Mouse (Mus musculus) midbrain, embryonic 15.5 days (tissue): Measurements from ENCODE around the gene Cadm3. TPM values are rescaled to one million over a fixed set of nuclear protein-coding genes. Genes with fewer than 3 reads are reported as not detected.
A peak's percentile ranks its signal among the peaks of the same experiment; 100 is the strongest.
"Not testable (repeated sequence)": the region's sequence is repeated elsewhere in the genome, so short reads cannot be mapped to it uniquely, and the experiment has no call there.

Experiments used
- ATAC-seq: fragments of 200-750 bp; cut with Nextera tagmentation; replicated peaks from 2 replicates; pipeline ENCODE4 v1.8.0; 2017; ENCODE audit warnings: moderate TSS enrichment
- H3K27ac ChIP-seq: fragments of 300-500 bp; sonication (generic); 2 replicates; pipeline ENCODE4 v1.5.1; 2015; ENCODE audit warnings: mild to moderate bottlenecking, inconsistent platforms
- H3K27me3 ChIP-seq: fragments of 300-500 bp; sonication (generic); replicated peaks from 2 replicates; pipeline ENCODE4 v1.6.1; 2015; ENCODE audit warnings: inconsistent platforms
- H3K36me3 ChIP-seq: fragments of 300-500 bp; sonication (generic); replicated peaks from 2 replicates; pipeline ENCODE4 v1.6.1; 2015; ENCODE audit warnings: inconsistent platforms
- H3K4me1 ChIP-seq: fragments of 300-500 bp; sonication (generic); 2 replicates; pipeline ENCODE4 v1.6.1; 2015; ENCODE audit warnings: inconsistent platforms
- H3K4me2 ChIP-seq: fragments of 300-500 bp; sonication (generic); 2 replicates; pipeline ENCODE4 v1.6.1; 2015; ENCODE audit warnings: inconsistent platforms, mild to moderate bottlenecking, moderate library complexity
- H3K4me3 ChIP-seq: fragments of 300-500 bp; sonication (generic); 2 replicates; pipeline ENCODE4 v1.5.1; 2015; ENCODE audit warnings: mild to moderate bottlenecking, inconsistent platforms
- H3K9ac ChIP-seq: fragments of 300-500 bp; sonication (generic); 2 replicates; pipeline ENCODE4 v1.6.1; 2015; ENCODE audit warnings: mild to moderate bottlenecking, inconsistent platforms
- H3K9me3 ChIP-seq: fragments of 300-500 bp; sonication (generic); 2 replicates; pipeline ENCODE4 v1.6.1; 2016; ENCODE audit warnings: inconsistent platforms
- WGBS: fragments of 180-500 bp; shearing (Covaris S2); methylation state at CpG from one replicate; pipeline ENCODE4 v1.1.7; 2015; ENCODE audit warnings: mixed read lengths; 5-methylcytosine and 5-hydroxymethylcytosine counted together
- polyA plus RNA-seq: library from polyadenylated mRNA; unstranded; fragments of >200 nt; fragmentation: Nextera tagmentation; extraction: Ambion mirVana; gene quantifications from 2 replicates; pipeline ENCODE4 v1.2.1, GENCODE M21; 2015

Cadm3 gene
- polyA plus RNA-seq, 1 experiment from 2014 or later: 83.1 TPM

DNA sequence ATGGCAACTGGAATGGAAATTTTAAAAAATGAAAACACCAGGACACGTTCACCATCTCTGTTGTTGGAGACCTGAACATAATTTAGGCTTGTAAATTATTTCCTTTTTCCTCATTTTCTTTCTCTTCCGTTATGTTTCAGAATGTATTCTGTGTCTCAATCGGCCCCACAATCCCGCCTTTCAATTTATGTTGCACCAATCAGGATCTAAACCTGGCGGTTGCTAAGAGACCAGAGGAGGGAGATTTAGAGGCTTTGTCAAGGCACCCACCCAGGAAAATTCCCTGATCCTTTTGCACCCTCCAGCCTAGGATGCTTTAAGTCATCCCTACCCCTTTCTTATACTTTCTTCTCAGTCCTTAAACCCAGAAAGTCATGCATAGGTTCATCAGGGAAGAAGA lies 37.8 kb downstream of the Cadm3 start:
- Histone ChIP-seq H3K4me2 (no peak overlapping the region), H3K9ac (no peak overlapping the region), H3K36me3 (no peaks in the 10 kb centered on the region), H3K4me1 (peaks cover 17% of the 10 kb centered on the region), H3K4me3 (no peak overlapping the region), H3K27ac (peak overlapping the region; percentile 68; the same call in 1 of the 2 replicates), H3K9me3 (no peaks in the 10 kb centered on the region), H3K27me3 (no peaks in the 10 kb centered on the region)
- ATAC-seq: peak; percentile 64
- WGBS: 53% methylated on average over 5 of the region's 5 CpGs

DNA sequence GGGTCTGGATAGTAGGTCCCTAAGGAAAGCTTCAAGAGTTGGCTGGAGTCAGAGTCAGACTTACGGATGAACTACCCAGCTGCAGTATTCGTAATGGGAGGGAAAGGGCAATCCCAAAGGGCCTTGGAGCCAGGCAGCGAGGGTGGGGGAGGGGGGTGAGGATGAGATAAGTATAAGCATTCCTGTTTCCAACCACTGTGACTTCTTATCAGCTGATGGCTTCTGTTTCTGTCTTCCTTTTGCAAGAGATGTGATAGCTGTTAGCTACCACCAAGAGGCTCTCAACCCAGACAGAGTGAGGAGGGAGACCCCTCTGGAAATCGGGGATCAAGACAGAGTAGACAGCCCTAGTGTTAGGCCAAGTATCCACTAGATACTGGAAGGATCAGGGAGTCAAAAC lies 38.3 kb downstream of the Cadm3 start:
- no peak overlapping the region for H3K4me2 ChIP-seq
- H3K4me3 ChIP-seq: no peak overlapping the region
- no peaks in the 10 kb centered on the region for H3K27me3 ChIP-seq
- peak; percentile 15; the same call in 1 of the 2 replicates for ATAC-seq
- H3K36me3 ChIP-seq: no peaks in the 10 kb centered on the region
- H3K9me3 ChIP-seq: no peaks in the 10 kb centered on the region
- peaks cover 17% of the 10 kb centered on the region for H3K4me1 ChIP-seq
- 49% methylated on average over 4 of the region's 4 CpGs for WGBS
- peak overlapping the region; percentile 68 for H3K27ac ChIP-seq
- H3K9ac ChIP-seq: no peak overlapping the region

DNA sequence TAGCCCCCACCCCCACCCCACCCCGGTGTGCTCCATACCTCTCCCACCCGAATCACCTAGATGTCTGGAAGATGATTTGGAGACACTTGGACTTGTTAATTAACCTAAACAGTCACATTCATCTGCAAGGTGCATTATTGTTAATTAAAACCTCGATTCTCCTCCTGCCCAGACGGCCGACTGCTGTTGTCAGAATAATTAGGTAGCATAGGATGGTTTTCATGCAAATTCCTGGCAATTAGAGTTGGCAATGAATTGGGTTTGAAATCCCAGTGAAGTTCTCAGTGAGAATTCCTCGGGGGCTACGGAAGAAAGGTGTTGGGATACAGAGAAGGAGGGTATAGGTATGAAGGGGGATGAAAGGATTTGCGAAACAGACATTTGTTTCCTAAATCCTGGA lies 39.0 kb downstream of the Cadm3 start:
- peaks cover 17% of the 10 kb centered on the region for H3K4me1 ChIP-seq
- H3K27me3 ChIP-seq: no peaks in the 10 kb centered on the region
- no peak overlapping the region for H3K27ac ChIP-seq
- no peak for ATAC-seq
- no peaks in the 10 kb centered on the region for H3K36me3 ChIP-seq
- H3K9ac ChIP-seq: no peak overlapping the region
- WGBS: 56% methylated on average over 8 of the region's 8 CpGs
- H3K4me2 ChIP-seq: no peak overlapping the region
- H3K9me3 ChIP-seq: no peaks in the 10 kb centered on the region
- no peak overlapping the region for H3K4me3 ChIP-seq

- WGBS: 63% methylated on average over 1 of the region's 1 CpGs
- no peak overlapping the region for H3K4me3 ChIP-seq
Measured at GRCm38 (mm10) chr1:173326552-173326951, 40.9 kb downstream of the Cadm3 start.

DNA sequence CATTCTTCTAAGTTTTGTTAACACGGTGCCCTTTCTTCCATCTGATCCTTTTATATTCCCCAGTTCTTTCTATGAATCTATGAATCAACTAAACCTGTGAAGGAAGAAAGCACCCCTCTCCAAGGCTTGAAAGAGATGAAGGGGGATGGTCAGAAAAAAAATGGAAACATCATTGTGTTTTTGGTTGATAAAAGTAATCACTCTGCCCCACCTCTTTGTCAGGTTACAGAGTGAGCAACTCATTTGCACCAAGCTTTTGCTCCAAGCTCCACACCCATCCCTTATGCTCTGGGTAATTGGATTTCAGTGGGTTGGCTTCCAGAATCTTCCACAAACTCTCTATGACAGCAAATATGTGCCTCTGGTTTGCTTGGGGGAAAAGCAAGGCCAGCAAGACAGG lies 42.1 kb downstream of the Cadm3 start:
- no peak for ATAC-seq
- H3K36me3 ChIP-seq: no peaks in the 10 kb centered on the region
- no peak overlapping the region for H3K9ac ChIP-seq
- no peak overlapping the region for H3K4me2 ChIP-seq
- H3K9me3 ChIP-seq: no peaks in the 10 kb centered on the region
- no peak overlapping the region for H3K4me3 ChIP-seq
- no peak overlapping the region for H3K27ac ChIP-seq
- H3K4me1 ChIP-seq: peaks cover 15% of the 10 kb centered on the region
- H3K27me3 ChIP-seq: no peaks in the 10 kb centered on the region
- WGBS: 94% methylated on average over 1 of the region's 1 CpGs

More at GRCm38 (mm10) chr1:173326552-173326951, 40.9 kb downstream of the Cadm3 start:
- Histone ChIP-seq H3K4me2 (no peak overlapping the region), H3K27me3 (no peaks in the 10 kb centered on the region), H3K9ac (no peak overlapping the region), H3K27ac (no peak overlapping the region), H3K9me3 (no peaks in the 10 kb centered on the region), H3K4me1 (peaks cover 17% of the 10 kb centered on the region), H3K36me3 (no peaks in the 10 kb centered on the region)
- ATAC-seq: no peak

GRCm38 (mm10) chr1:173324961-173325360 lies 42.5 kb downstream of the Cadm3 start:
- Histone ChIP-seq H3K27ac (no peak overlapping the region), H3K4me3 (no peak overlapping the region), H3K9ac (no peak overlapping the region), H3K4me2 (no peak overlapping the region), H3K27me3 (no peaks in the 10 kb centered on the region), H3K9me3 (no peaks in the 10 kb centered on the region), H3K36me3 (no peaks in the 10 kb centered on the region), H3K4me1 (peaks cover 11% of the 10 kb centered on the region)
- no peak for ATAC-seq
- WGBS: 63% methylated on average over 4 of the region's 4 CpGs

- no peak for ATAC-seq
- H3K9ac ChIP-seq: no peak overlapping the region
- H3K27ac ChIP-seq: no peak overlapping the region
- H3K27me3 ChIP-seq: no peaks in the 10 kb centered on the region
- no peak overlapping the region for H3K4me3 ChIP-seq
- 23% methylated on average over 5 of the region's 5 CpGs for WGBS
- peaks cover 4% of the 10 kb centered on the region; the same call in 1 of the 2 replicates for H3K4me1 ChIP-seq
- H3K36me3 ChIP-seq: no peaks in the 10 kb centered on the region
- H3K4me2 ChIP-seq: no peak overlapping the region
- H3K9me3 ChIP-seq: no peaks in the 10 kb centered on the region
Measured at GRCm38 (mm10) chr1:173323839-173324585, 43.5 kb downstream of the Cadm3 start.

DNA sequence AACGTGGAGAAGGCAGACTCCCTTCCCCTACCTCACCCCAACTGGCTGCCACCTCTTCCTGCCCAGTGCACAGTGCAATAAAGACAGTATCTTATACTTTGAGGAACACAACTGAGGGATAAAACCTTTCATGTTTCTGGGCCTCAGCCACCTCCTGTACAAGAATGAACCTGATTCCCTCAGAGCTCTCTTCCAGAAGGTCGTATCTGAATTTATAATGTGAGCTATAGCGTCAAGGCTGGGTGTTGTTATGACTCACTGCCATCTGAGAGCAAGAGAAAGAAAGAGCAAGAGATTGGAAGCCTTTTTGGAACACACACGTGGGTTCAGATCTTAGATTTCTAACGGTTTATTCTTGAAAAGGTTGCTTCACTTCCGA lies 45.3 kb downstream of the Cadm3 start:
- Histone ChIP-seq H3K9ac (no peak overlapping the region), H3K9me3 (no peaks in the 10 kb centered on the region), H3K4me3 (no peak overlapping the region), H3K27ac (no peak overlapping the region), H3K27me3 (no peaks in the 10 kb centered on the region), H3K4me1 (no peaks in the 10 kb centered on the region), H3K36me3 (no peaks in the 10 kb centered on the region), H3K4me2 (no peak overlapping the region)
- 64% methylated on average over 6 of the region's 6 CpGs for WGBS
- ATAC-seq: no peak; the same call in 1 of the 2 replicates

DNA sequence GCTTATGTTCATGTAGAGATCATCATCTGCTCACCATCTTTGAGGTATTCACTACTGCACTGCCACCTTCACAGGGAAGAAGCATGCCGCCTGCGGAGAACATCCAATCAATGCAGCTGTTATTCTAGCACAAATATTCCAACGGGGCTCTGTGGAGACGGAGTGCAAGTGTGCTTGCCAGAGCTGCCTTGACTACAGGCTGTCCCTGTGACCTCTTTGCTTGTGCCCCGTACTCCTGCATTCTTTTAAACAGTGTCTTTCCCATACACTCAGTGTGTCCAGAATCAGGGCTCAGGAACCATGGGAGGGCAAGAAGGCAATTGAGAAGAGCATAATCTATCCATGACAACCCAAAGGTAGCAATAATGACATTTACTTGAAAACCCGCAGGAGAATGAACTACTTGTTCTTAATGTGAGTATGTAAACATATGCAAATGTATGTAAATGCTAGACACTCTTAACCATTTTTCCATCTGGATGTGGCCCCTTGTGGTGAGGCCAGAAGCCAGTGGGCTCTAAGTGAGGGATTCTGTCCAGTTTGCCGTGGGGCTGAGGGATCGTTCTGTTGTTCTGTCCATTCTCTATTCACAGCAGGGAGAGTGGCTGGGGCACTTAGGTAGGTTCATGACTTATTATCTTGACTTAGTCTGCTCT lies 45.8 kb downstream of the Cadm3 start:
- 55% methylated on average over 8 of the region's 8 CpGs for WGBS
- ATAC-seq: no peak; the same call in 1 of the 2 replicates
- H3K27me3 ChIP-seq: no peaks in the 10 kb centered on the region

DNA sequence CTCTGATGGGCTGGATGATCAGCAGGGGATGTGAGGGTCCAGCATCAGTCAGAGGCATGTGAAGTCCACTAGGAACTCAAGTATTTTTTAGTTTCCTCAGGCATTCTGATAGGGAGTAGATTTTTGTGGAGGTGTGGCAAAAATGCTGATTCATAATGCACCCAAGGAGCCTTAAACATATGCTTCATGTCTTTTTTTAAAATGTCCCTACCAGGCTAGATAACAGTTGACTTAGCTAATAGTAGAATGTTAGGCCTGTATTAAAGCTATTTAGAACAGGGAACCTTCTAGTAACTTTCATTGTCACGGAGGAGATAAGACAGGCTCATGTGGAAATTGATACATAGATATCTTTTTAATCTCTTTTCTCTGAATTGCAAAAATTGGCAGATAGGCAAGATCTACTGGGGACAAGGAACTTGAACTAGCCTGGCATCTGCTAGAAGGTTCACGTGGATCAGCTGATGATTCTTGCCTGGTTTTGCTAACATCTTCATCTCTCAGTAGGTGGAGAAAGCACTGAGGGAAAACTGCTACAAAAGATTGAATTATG lies 49.5 kb downstream of the Cadm3 start:
- Histone ChIP-seq H3K4me3 (no peak overlapping the region), H3K4me1 (no peaks in the 10 kb centered on the region), H3K9me3 (no peaks in the 10 kb centered on the region), H3K27ac (no peak overlapping the region), H3K27me3 (no peaks in the 10 kb centered on the region), H3K9ac (no peak overlapping the region), H3K36me3 (no peaks in the 10 kb centered on the region), H3K4me2 (no peak overlapping the region)
- no peak for ATAC-seq
- WGBS: 90% methylated on average over 2 of the region's 2 CpGs

More for the DNA sequence above, 45.8 kb downstream of the Cadm3 start:
- H3K4me1 ChIP-seq: no peaks in the 10 kb centered on the region
- no peak overlapping the region for H3K9ac ChIP-seq
- no peak overlapping the region for H3K27ac ChIP-seq
- H3K9me3 ChIP-seq: no peaks in the 10 kb centered on the region
- H3K4me2 ChIP-seq: no peak overlapping the region
- H3K36me3 ChIP-seq: no peaks in the 10 kb centered on the region
- H3K4me3 ChIP-seq: no peak overlapping the region

- Histone ChIP-seq H3K9me3 (no peaks in the 10 kb centered on the region), H3K4me1 (no peaks in the 10 kb centered on the region), H3K27ac (no peak overlapping the region), H3K36me3 (no peaks in the 10 kb centered on the region), H3K27me3 (no peaks in the 10 kb centered on the region), H3K4me2 (no peak overlapping the region), H3K4me3 (no peak overlapping the region), H3K9ac (no peak overlapping the region)
- ATAC-seq: no peak
- WGBS: 86% methylated on average over 3 of the region's 3 CpGs
Measured at GRCm38 (mm10) chr1:173315725-173316124, 51.8 kb downstream of the Cadm3 start.

- not testable (repeated sequence) for H3K4me3 ChIP-seq, ATAC-seq, H3K27ac ChIP-seq, H3K4me1 ChIP-seq, H3K27me3 ChIP-seq, H3K9me3 ChIP-seq, H3K36me3 ChIP-seq, H3K4me2 ChIP-seq, H3K9ac ChIP-seq
- 85% methylated on average over 7 of the region's 7 CpGs for WGBS
Measured at GRCm38 (mm10) chr1:173313535-173314050, 53.9 kb downstream of the Cadm3 start.
